Mouse (Mus musculus) E14TG2a.4 (cell line): ENCODE measurements around the gene Adam22.

ENCODE experiments used
- CTCF ChIP-seq: conservative IDR thresholded peaks from 2 replicates; pipeline ENCODE4 v1.5.1; 2014; ENCODE audit warnings: low read length
- NANOG ChIP-seq: IDR thresholded peaks from 2 replicates; pipeline ENCODE4 v1.6.1; 2014; ENCODE audit warnings: borderline replicate concordance, low read length, mixed read lengths
- POU5F1 ChIP-seq: IDR thresholded peaks from 2 replicates; pipeline ENCODE4 v1.6.1; 2014; ENCODE audit warnings: low read length, borderline replicate concordance

GRCm38 (mm10) chr5:8341676-8342075, 26.3 kb downstream of the Adam22 start:
- no peak for TF ChIP-seq CTCF
- TF ChIP-seq NANOG: no peak
- no peak for TF ChIP-seq POU5F1
